Mouse (Mus musculus): ENCODE measurements around the gene Ormdl1. TPM values are rescaled to one million over a fixed set of nuclear protein-coding genes. Genes with fewer than 3 reads are reported as not detected.
"Not testable (repeated sequence)": the region's sequence is repeated elsewhere in the genome, so short reads cannot be mapped to it uniquely, and the experiment has no call there.

Ormdl1 gene
- polyA plus RNA-seq, 1 experiment, result 6.1 TPM

GRCm38 (mm10) chr1:53324277-53324676, 27.4 kb downstream of the Ormdl1 start:
- TF ChIP-seq SRF (IDR thresholded peaks at IDR 0.05; ENCODE audit: control insufficient read depth, insufficient read length, low read depth), result no peak
- TF ChIP-seq E2F4 (IDR thresholded peaks at IDR 0.05; ENCODE audit: insufficient read depth), result no peak
- no peak for TF ChIP-seq REST (IDR thresholded peaks at IDR 0.05; ENCODE audit: insufficient read depth, insufficient read length)
- no peak for TF ChIP-seq TCF12 (IDR thresholded peaks at IDR 0.05; ENCODE audit: insufficient read depth, poor library complexity, severe bottlenecking)
- TF ChIP-seq MYOD1 (IDR thresholded peaks at IDR 0.05; ENCODE audit: control insufficient read depth in 1 of 3, insufficient read length in 2 of 3, low read depth in 2 of 3), result no peak
- no peak for TF ChIP-seq USF1 (IDR thresholded peaks at IDR 0.05; ENCODE audit: low read depth)
- no peak for TF ChIP-seq CEBPB (IDR thresholded peaks at IDR 0.05; ENCODE audit: insufficient read depth, poor library complexity, severe bottlenecking)
- no peak for TF ChIP-seq POLR2AphosphoS2 (IDR thresholded peaks at IDR 0.05; ENCODE audit: insufficient read length, low read depth)
- TF ChIP-seq MAX (IDR thresholded peaks at IDR 0.05; ENCODE audit: low read depth), result no peak
- TF ChIP-seq TCF3 (IDR thresholded peaks at IDR 0.05; ENCODE audit: insufficient read length, low read depth), result no peak
- TF ChIP-seq MYOG (IDR thresholded peaks at IDR 0.05; ENCODE audit: control insufficient read depth in 1 of 3, insufficient read depth in 1 of 3, insufficient read length in 2 of 3, low read depth in 2 of 3), result no peak
- TF ChIP-seq POLR2A (IDR thresholded peaks at IDR 0.05; ENCODE audit: insufficient read length, low read depth), result no peak
- Histone ChIP-seq H3K36me3 (ENCODE audit: control insufficient read depth, insufficient read depth) (peaks cover 8% of the 10 kb centered on the region), H3ac (ENCODE audit: control insufficient read depth, insufficient read length) (no peak overlapping the region), H3K4me2 (ENCODE audit: low read depth) (no peak overlapping the region), H3K4me3 (no peak overlapping the region), H3K79me2 (ENCODE audit: control insufficient read depth, insufficient read depth) (no peaks in the 10 kb centered on the region), H3K27me3 (ENCODE audit: control insufficient read depth, insufficient read depth, insufficient read length) (no peaks in the 10 kb centered on the region)

GRCm38 (mm10) chr1:53324827-53325494, 28.1 kb downstream of the Ormdl1 start:
- H3K4me3 ChIP-seq, result no peak overlapping the region
- H3K79me2 ChIP-seq (ENCODE audit: control insufficient read depth, insufficient read depth), result no peaks in the 10 kb centered on the region
- TF ChIP-seq CEBPB (IDR thresholded peaks at IDR 0.05; ENCODE audit: insufficient read depth, poor library complexity, severe bottlenecking), result no peak
- no peak for TF ChIP-seq TCF12 (IDR thresholded peaks at IDR 0.05; ENCODE audit: insufficient read depth, poor library complexity, severe bottlenecking)
- no peak for TF ChIP-seq USF1 (IDR thresholded peaks at IDR 0.05; ENCODE audit: low read depth)
- no peak for TF ChIP-seq MYOD1 (IDR thresholded peaks at IDR 0.05; ENCODE audit: control insufficient read depth in 1 of 3, insufficient read length in 2 of 3, low read depth in 2 of 3)
- no peak for TF ChIP-seq SRF (IDR thresholded peaks at IDR 0.05; ENCODE audit: control insufficient read depth, insufficient read length, low read depth)
- no peak for TF ChIP-seq REST (IDR thresholded peaks at IDR 0.05; ENCODE audit: insufficient read depth, insufficient read length)
- TF ChIP-seq E2F4 (IDR thresholded peaks at IDR 0.05; ENCODE audit: insufficient read depth), result no peak
- no peak for TF ChIP-seq MYOG (IDR thresholded peaks at IDR 0.05; ENCODE audit: control insufficient read depth in 1 of 3, insufficient read depth in 1 of 3, insufficient read length in 2 of 3, low read depth in 2 of 3)
- no peak for TF ChIP-seq TCF3 (IDR thresholded peaks at IDR 0.05; ENCODE audit: insufficient read length, low read depth)
- TF ChIP-seq POLR2A (IDR thresholded peaks at IDR 0.05; ENCODE audit: insufficient read length, low read depth), result no peak
- TF ChIP-seq MAX (IDR thresholded peaks at IDR 0.05; ENCODE audit: low read depth), result no peak
- TF ChIP-seq POLR2AphosphoS2 (IDR thresholded peaks at IDR 0.05; ENCODE audit: insufficient read length, low read depth), result no peak
- peaks cover 8% of the 10 kb centered on the region for H3K36me3 ChIP-seq (ENCODE audit: control insufficient read depth, insufficient read depth)
- H3K27me3 ChIP-seq (ENCODE audit: control insufficient read depth, insufficient read depth, insufficient read length), result no peaks in the 10 kb centered on the region
- no peak overlapping the region for H3K4me2 ChIP-seq (ENCODE audit: low read depth)
- H3ac ChIP-seq (ENCODE audit: control insufficient read depth, insufficient read length), result no peak overlapping the region

GRCm38 (mm10) chr1:53333527-53333926, 36.6 kb downstream of the Ormdl1 start:
- H3K4me3 ChIP-seq; H3K36me3 ChIP-seq (ENCODE audit: control insufficient read depth, insufficient read depth); H3K27me3 ChIP-seq (ENCODE audit: control insufficient read depth, insufficient read depth, insufficient read length); H3K4me2 ChIP-seq (ENCODE audit: low read depth); H3ac ChIP-seq (ENCODE audit: control insufficient read depth, insufficient read length); H3K79me2 ChIP-seq (ENCODE audit: control insufficient read depth, insufficient read depth): not testable (repeated sequence)

GRCm38 (mm10) chr1:53335465-53335864, 38.6 kb downstream of the Ormdl1 start:
- H3K4me3 ChIP-seq, result no peak overlapping the region
- TF ChIP-seq E2F4 (IDR thresholded peaks at IDR 0.05; ENCODE audit: insufficient read depth) (no peak), TCF12 (IDR thresholded peaks at IDR 0.05; ENCODE audit: insufficient read depth, poor library complexity, severe bottlenecking) (no peak), POLR2AphosphoS2 (IDR thresholded peaks at IDR 0.05; ENCODE audit: insufficient read length, low read depth) (no peak), CEBPB (IDR thresholded peaks at IDR 0.05; ENCODE audit: insufficient read depth, poor library complexity, severe bottlenecking) (no peak), MYOG (IDR thresholded peaks at IDR 0.05; ENCODE audit: control insufficient read depth in 1 of 3, insufficient read depth in 1 of 3, insufficient read length in 2 of 3, low read depth in 2 of 3) (no peak), TCF3 (IDR thresholded peaks at IDR 0.05; ENCODE audit: insufficient read length, low read depth) (no peak), USF1 (IDR thresholded peaks at IDR 0.05; ENCODE audit: low read depth) (no peak), SRF (IDR thresholded peaks at IDR 0.05; ENCODE audit: control insufficient read depth, insufficient read length, low read depth) (no peak), MAX (IDR thresholded peaks at IDR 0.05; ENCODE audit: low read depth) (no peak), REST (IDR thresholded peaks at IDR 0.05; ENCODE audit: insufficient read depth, insufficient read length) (no peak), MYOD1 (IDR thresholded peaks at IDR 0.05; ENCODE audit: control insufficient read depth in 1 of 3, insufficient read length in 2 of 3, low read depth in 2 of 3) (no peak), POLR2A (IDR thresholded peaks at IDR 0.05; ENCODE audit: insufficient read length, low read depth) (no peak)
- no peaks in the 10 kb centered on the region for H3K36me3 ChIP-seq (ENCODE audit: control insufficient read depth, insufficient read depth)
- no peaks in the 10 kb centered on the region for H3K27me3 ChIP-seq (ENCODE audit: control insufficient read depth, insufficient read depth, insufficient read length)
- no peak overlapping the region for H3ac ChIP-seq (ENCODE audit: control insufficient read depth, insufficient read length)
- no peaks in the 10 kb centered on the region for H3K79me2 ChIP-seq (ENCODE audit: control insufficient read depth, insufficient read depth)
- H3K4me2 ChIP-seq (ENCODE audit: low read depth), result no peak overlapping the region

DNA sequence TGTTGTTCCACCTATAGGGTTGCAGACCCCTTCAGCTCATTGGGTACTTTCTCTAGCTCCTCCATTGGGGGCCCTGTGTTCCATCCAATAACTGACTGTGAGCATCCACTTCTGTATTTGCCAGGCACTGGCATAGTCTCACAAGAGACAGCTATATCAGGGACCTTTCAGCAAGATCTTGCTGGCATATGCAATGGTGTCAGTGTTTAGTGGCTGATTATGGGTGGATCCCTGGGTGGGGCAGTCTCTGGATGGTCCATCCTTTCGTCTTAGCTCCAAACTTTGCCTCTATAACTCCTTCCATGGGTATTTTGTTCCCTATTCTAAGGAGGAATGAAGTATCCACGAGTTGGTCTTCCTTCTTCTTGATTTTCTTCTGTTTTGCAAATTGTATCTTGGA, 40.5 kb downstream of the Ormdl1 start:
- H3K4me3 ChIP-seq; H3ac ChIP-seq (ENCODE audit: control insufficient read depth, insufficient read length); H3K27me3 ChIP-seq (ENCODE audit: control insufficient read depth, insufficient read depth, insufficient read length); H3K4me2 ChIP-seq (ENCODE audit: low read depth); H3K36me3 ChIP-seq (ENCODE audit: control insufficient read depth, insufficient read depth); H3K79me2 ChIP-seq (ENCODE audit: control insufficient read depth, insufficient read depth): not testable (repeated sequence)
